Mouse (Mus musculus) kidney, postnatal 4 days (tissue): ENCODE results near the gene Rora.

Experiments used
- DNase-seq, 2 experiments: peaks; one replicate each; pipeline ENCODE4 v3.0.0; 2021; ENCODE audit warnings: mixed read lengths in 2 of 2

Gene Rora

DNA sequence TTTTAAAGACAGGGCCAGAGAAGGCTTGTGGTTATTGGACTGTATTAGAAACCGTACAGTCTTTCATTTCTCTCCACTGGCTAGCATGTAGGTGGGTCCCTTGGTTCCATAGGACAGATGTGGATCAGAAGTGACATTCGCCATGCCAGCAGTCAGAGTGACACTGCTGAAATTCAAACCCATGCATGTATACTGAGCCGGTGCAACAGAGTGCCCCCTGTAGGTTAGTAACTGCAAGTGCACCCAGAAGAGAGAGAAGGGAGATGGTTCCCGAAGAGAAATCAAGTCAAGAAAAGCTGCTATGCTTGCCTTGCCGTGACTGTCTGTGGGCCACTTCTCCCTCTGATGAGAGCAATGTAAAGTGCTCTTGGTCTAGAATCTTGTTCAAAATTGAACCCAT lies 507.2 kb downstream of the Rora start:
- no peak for DNase-seq

DNA sequence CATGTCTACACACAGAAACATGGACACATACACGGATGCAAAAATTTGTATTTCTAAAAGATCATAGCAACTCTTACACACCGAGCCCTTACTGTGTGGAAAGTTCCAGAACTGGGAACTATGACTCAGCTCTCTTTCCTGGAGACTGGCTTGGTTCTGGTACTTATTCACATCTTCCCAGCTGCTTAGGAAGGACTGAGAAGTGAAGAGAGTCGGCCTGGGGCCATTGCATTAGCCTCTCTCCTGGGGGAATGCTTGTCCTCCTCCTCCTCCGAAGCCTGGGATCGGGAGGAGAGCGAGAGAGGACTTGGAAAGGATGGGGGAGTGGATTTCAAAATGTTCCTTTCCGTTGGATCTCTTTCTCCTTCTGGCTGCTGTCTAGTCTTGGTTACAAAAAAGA lies 511.1 kb downstream of the Rora start:
- DNase-seq: no peak

DNA sequence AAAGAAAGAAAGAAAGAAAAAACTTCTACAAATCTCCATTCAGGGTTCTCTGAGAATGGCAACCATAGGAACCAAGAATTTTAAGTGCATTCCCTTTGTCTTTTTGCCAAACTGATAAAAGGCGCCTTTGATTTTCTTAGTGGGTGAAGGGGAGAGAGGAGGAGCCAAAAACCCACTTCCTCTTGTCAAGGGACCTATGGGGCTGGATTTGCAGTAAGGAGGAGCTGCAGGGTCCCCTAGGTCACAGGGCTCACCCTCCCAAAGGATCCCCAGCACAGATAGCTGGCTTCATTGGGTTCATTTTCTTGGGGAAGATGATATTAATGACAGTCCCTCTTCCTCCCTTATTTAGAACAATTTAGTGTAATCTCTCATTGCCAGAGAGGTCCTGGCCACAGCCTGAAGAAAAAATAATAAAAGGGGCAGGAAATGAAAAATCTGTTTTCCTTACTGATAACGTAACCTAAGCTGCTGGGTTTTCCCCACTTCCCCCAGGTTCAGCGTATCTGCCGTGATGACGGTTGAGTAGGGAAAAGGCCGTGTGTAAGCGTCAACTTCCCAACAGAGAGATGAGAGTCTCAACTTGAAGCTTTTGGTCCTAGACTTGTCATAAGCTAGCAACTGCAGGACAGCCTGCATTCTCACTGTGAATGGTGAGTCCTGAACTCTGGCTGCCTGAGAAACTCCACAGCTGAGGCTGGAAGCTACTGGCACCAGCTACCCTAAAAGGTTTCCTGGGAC lies 511.7 kb downstream of the Rora start:
- no peak for DNase-seq

DNA sequence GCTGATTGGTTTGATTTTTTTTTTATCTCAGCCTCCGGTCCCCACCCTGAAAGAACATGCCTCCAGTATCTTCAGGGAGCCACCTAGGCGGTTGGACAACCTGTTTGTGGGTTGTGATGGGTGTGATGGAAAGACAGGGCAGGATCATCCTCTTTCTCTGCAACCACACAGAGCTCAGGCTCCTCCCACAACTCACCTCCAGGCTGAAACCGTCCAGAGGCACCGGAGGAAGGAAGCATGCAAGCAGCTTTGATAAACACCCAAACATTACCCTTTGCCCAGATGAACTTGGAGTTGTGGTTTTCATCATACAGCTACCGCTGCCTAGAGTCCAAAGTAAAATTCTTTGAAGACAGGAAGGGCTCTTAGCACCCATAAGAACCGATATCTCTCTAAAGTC lies 520.5 kb downstream of the Rora start:
- no peak for DNase-seq

DNA sequence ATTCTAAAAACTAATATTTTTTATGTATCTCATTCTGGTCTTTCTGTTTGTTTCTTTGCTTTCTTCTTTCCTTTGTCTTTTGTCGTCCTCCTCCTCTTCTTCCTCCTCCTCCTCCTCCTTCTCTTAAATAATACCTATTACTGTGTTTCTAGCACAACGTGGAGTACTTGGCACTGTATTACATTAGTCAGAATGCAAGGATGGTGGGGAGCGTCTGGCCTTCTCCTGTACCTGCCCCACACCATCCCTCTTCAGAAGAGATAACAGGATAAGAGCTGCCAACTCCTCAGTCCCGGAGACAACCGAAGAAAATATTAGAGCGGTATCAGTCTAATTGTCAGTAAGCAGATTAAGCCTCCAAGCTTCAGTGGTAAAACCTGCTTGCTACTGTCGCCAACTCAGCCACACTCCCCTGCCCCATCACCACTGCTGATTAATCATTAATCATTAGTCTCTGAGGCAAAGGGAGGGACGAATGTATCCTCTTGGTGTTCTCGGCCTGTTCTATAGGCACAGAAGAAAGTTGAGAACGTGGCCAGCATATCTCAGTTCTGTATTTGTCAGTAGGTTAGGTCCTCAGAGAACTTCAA lies 521.0 kb downstream of the Rora start:
- no peak for DNase-seq

DNA sequence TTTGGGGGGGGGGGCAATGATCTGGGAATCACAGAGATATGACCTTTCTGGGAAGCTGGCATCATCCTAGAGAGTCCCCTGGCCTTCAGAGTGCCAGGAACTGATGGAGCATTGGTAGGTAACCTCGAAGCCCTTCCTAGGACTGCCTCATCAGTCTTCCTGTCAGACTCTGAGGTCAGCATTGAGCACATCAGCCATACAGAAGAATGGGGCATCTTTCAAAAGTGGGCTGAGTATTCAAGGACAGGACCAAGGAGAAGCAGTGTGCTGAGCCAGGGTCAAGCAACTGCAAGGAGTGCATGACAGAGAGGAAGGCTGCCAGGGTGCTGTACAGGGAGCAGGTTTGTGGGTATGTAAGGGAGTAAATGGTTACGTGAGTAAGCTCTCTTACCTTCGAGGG lies 523.4 kb downstream of the Rora start:
- no peak for DNase-seq

DNA sequence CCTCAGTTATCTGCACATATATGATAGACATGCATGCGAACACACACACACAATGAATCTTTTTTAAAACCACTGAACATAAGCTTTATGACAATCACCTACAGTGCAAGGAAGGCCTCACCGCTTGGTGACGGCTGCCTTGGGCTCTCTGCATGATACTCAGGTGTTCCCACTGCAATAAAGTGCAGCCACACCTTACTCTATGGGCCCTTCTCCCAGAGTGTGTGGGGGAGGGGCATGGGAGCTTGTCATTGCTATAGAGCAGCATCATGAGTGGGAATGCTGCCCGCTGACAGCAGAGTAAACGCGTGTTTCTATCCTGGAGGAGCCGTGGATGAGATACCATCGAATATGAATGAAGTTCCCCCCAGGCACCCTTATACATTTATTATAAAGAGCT lies 525.6 kb downstream of the Rora start:
- DNase-seq: no peak

DNA sequence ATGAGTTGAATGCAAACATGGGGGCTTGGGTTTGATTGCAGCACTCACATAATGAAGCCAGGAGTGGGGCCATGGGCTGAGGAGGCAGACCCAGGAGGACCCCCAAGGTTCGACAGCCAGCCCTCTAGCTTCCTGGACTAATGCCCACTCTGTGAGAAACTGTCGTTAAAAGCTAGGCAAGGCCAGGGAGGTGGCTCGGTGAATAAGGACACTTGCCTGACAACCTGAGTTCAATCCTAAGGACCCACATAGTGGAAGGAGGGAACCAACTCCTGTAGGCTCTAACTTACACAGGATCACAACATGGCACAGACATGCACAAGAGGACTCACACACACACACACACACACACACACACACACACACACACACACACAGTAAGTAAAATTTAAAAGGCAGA lies 527.4 kb downstream of the Rora start:
- peak in 1 of 2 experiments; percentile 49 for DNase-seq

DNA sequence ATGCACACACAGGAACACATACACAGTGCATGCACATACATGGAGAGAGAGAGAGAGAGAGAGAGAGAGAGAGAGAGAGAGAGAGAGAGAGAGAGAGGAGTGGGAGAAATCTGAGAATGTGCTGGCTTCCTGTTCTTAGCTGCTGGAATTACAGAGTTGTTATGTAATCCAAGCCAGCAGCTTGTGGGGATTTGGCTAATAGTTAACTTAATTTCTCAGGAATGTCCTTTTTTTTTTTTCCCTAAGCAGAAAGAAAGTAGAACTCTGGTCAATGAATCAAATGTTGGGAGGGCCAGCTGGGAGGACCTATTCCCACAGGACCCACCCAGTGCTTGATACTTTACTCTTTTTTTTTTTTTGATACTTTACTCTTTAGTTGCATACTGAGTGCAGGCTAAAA lies 527.8 kb downstream of the Rora start:
- DNase-seq: peak; percentile 41 to 66

DNA sequence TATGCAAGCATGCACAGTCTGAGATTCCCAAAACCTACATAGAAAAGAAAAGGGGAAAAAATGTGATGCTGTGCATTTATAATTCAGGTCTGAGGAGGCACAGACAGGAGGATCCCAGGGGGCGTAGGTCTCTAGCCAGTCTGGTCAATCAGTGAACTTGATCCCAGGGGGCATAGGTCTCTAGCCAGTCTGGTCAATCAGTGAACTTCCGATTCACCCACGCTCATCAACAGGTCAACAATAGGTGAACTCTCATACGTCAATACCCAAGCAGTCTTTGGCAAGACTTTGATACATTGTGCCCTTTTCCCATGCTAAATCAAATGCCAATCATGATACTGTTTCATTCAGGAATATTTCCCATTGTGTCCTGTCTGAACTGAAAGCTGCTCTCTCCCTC lies 530.3 kb downstream of the Rora start:
- no peak for DNase-seq

DNA sequence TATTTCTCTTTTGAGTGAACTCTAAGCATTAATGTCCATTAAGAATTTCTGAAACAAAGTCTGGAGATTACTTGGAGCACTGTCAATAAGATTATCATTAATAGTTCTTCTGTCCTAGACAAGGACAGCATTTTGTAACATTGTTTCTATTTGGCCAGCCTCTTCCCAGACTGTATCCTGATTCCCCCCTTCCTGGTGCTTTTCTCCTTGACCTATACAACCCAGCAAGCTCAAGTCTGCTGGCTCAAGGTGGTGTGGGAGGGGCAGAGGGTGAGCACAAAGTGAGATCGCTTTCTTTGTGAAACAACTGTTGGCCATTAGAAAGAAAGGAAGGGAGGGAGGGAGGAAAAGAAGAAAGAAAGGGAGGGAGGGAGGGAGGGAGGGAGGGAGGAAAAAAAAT lies 537.1 kb downstream of the Rora start:
- no peak for DNase-seq

DNA sequence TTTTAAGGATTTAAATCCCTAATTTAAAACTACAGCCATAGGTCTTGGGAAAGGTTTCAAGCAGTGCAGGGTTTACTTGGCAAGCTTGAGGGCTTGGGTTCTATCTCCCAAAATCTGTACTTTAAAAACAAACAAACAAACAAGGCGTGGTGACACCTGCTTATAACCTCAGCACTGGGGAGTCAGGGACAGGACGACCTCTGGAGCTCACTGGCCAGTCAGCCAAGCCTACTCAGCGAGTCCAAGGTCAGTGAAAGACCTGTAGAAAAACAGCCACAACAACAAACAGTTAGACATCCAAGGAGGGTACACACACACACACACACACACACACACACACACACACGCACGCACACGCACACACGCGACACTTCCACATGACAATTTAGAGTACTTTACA lies 538.9 kb downstream of the Rora start:
- DNase-seq: no peak

DNA sequence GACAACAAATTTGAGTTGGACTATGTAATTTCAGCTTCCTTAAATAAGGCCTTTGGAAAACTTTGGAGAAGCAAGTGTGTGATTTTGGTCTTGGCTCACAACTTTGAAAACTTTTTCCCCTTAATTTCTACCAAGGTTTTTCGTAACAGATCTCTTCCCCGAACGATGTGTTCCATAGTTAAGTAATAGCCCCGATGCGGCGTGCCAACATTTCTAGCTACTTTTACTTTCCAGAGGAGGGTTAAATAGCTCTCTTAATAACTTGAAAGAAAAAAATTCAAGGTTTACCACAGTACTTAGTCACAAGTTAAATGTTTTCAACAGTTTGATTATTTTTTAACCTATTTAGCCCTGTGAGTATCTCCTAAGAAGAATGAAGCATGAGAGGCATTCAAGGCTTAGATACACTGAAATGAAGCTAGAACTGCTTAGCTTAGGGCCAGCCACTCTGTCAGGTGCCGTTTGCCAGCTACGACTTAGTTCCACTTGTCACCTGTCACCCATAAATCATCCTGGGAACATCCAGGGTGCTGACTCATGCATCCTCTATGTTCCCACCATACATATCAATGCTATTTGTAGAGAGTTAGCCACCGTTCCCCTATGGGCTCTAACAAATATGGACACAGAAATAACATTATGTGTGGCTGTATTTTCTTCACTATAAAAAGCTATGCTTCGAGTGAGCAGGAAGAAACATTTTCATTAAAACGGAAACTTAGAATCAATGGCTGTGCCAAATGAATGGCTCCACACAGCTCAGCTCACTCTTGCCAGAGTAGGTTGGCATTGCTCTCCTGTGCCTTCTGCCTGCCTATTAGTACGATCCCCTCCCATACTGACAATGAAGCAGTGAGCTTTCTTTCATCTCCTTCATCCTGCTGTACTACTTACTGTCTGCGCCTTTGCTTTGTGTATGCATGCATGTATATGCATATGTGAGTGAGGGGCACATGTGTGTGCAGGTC lies 541.3 kb downstream of the Rora start:
- no peak for DNase-seq

DNA sequence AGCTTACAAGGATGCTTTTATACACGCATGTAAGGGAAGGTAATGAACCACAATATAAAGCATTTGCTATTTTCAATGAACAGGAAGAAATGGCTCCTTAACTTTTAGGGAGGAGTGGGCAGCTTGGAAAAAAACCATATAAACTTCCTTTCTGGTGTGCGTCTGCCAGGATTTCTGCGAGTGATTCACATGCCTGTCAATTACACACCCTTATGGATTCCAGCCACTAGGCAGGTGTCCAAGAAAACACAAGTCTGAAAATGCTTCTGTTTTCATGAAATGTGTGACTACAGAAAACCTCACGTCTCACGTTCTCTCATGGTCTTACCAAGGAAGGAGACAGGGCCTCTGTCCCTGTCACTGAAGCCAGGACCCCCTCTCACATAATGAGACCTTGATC lies 560.2 kb downstream of the Rora start:
- DNase-seq: peak; percentile 18 to 39

DNA sequence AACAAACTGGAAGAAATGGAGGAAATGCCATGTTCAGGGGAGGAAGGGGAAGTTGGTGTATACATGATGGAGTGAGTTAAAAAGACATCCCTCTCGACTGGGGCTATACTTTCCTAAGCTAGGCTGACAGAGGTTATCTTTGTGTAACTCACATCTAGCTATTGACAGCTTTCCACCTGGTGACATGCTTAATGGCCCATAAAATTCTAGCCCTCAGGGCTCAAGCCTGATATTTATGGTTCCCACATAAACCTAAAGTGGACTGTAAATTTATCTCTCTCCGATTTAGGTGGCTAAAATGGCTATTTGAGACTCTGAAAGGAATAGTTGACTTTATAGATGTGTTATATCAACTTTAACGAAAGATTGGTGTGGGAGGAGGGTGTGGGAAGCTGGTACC lies 571.3 kb downstream of the Rora start:
- DNase-seq: no peak

DNA sequence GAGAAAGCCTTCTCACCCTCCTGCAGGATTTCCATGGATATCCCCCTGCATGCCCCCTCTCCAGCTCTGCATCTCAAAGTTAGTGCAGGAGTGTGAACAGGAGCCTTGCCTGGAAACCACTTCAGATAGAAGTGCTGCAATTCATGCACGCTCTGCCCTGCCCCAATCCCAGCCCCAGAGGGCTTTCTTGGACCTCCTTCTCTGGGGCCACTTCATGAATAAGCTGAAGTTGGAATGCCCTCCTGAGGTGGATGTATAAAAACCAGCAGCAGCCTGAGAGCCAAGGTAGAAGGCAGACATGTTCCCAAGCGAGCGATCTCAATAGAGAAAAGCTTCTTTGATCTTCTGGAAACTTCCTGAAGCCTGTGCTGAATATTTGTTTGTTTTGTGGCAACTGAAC lies 572.8 kb downstream of the Rora start:
- DNase-seq: no peak

DNA sequence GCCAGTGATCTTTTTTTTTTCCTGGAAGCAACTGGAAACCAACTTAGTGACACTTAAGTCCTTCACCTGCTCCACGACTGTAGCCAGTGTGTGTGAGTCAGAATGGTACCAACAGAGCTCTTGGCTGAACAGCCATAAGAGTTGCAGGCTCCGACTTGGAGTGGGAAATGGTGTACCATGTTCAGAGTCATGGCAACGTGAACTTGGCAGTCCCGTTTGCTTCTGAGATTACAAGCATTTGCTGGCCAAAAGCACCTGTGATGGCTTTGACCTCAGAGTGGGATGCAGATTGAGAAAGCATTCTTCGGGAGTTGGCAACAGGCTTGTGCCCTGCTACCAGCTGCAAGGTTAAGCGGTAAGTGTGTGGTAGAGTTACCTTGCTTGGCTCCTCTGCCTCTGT lies 574.2 kb downstream of the Rora start:
- no peak for DNase-seq

DNA sequence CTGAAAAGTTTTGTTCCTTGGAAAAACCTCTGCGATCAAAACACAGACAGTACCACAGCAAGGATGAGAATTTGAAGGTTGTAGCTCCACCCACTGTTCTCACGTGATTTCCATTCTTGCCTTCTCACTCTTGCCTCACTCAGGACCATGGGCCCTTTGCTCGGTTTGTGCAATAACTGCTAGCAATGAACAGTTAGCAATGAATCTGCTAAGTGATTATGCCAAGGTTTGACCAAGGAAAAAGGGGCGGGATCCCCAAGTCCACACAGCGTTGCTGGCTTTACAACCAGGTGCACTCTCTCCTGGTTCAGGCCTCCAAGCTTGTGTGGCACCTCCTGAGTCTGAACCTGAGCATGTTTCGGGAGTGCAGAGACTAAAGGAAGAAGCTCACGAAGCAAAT lies 576.3 kb downstream of the Rora start:
- DNase-seq: no peak

DNA sequence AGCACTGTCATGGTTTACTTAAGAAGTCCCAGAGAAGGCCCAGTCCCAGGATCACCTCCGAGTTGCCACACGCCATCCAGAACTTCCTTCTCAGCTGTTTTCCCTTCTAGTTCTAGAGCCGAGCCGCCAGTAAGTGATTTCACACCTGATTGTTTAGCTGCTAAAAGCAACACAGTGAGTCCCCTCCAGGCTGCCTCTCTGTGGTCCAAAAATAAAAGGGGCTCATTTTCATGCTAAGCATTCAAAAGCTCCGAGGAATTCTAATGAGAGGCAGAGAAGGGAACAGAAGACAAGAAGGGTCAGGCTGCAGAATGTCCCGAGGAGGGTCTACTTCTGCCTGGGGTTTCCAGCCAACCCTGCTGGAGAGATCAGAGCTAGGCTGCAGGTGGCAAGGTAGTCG lies 580.9 kb downstream of the Rora start:
- DNase-seq: no peak

DNA sequence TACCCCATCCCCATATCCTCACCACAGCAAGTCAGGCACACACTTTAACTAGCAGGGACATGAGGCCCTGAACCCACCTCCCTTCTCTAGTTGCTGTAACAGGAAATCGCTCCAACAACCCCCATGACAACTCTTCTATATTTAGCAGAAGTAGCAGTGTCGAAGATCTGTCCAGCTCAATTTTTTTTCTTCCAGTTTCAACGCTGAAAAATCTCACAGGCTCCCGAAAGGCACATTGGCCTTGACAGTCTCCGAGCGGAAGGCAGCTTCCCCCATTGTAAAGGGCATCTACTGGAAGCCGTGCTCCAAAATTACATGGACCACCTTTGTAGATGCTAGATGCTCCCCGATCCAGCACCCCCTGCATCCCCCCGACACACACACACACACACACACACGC lies 583.7 kb downstream of the Rora start:
- DNase-seq: no peak

DNA sequence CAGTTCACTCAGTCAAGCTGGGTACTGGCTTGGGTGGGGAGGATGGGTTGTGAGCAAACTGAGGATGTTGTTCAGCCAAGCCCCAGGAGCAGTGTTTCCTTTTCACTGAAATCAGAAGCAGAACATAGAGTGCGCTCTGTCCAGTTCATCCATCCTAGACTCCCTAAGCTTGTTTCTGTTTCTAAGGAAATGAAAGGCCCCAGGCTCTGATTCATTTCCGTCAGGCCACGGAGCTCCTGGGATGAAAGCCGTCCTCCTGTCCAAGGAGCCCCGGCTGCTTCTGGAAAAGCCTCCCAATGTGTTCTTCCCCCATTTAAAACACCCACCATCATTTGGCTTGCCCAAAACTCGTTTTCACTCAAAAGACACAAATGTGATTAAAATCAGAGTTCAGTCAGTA lies 589.0 kb downstream of the Rora start:
- peak in 1 of 2 experiments; percentile 20 for DNase-seq

DNA sequence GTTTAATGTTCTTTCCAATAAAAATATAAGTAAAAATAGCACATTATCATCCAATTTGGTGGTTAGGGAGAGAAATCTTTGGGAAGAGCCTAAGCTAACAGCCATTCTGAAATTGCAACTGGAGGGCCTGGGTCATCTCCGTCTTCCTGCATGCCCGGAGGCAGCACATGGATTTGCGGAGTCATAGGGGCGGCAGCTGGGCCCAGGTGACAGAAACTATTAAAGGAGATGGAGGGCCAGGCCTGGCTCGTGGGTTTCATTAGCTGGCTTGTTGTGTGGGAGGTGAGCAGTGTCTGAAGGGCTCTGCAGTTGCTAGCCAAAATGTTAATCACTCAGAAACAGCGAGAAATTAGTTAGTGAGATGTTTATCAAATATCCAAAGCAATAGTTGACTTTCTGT lies 590.0 kb downstream of the Rora start:
- peak; percentile 51 to 64 for DNase-seq

DNA sequence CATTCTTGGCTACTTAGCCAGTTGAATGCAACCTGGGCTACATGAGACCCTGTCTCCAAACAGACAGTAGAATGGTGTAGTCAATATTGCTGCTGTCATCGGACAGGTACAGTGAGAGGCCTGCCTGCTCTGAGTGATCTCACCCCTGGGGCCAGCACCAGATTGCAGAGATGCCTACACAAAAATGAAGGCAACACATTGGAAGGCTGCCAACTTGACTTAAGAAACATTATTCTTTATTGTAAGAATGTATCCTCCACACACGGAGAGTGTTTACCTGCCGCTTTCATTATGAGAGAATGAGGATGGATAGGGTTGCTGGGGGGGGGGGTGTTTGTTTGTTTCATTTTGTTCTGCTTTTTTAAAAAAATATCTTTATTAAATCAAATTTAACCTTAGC lies 592.6 kb downstream of the Rora start:
- no peak for DNase-seq

DNA sequence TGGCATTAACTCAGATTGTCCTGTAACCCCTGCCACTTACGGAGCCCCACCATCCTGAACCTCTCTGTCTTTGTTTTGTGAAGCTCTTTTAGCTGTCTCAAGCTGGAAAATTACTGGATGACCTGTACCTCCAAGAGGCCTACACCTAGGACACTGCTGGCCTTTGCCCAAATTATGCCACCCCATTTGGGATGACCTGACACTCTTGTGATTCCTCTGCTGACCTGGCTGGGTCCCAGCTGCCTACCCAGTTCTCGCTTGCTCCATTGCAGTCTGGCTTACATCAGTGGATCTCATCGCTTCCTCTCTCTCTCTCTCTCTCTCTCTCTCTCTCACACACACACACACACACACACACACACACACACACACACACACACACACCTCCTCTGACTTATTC lies 596.0 kb downstream of the Rora start:
- DNase-seq: no peak
